Mouse (Mus musculus): ENCODE data around the gene Zfp687. TPM values are rescaled to one million over a fixed set of nuclear protein-coding genes. Genes with fewer than 3 reads are reported as not detected.

Zfp687 gene
- total RNA-seq, 1 experiment from 2014 or later, result 17.3 TPM

DNA sequence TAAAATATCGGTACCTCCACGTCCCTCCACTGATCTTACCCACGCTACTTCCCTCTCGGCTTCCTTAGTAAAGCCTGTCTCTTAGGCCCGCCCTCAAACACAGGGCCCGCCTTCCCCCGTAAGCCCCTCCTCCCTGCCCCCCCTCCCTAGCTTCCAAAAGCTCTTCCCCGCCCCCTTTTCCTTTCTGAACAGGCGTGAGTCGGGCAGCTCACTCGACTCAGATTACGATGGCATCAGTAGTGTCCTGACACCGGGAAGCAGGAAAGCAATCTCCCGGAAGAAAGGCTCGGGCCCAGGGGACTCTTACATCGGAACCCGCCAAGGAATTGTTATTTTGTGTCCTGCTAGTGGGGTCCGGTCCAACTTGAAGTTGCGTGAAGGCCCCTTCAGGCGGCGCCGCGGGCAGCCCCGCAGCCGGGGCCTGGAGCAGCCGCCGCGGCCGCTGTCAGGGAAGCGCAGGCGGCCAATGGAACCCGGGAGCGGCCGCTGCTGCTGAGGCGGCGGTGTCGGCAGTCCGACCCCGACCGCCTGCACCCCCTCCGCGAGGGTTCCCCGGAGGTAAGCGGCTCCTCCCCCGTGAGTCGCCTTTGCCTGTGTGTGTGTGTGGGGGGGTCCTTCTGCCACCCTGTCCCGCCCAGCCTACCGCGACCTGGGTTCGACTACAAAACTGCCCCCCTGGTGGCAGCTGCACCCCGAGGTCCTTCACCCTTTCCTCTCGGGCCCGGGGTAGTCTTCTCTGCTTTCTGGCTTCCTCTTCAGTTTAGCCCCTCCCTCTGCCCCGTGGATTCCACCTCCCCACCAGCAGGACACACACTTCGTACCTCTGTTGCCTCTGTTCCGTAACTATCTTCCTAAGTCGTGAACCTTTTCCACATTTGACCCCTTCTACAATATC, 40.5 kb downstream of the Zfp687 start, which contains the start of gene Pi4kb:
TSS of gene Pi4kb (plus strand) at position 204 of the 895 bp plus-strand sequence.
- peak; percentile 87 for ATAC-seq (replicated peaks; ENCODE audit: insufficient number of reproducible peaks, low FRiP score, low TSS enrichment, poor library complexity, severe bottlenecking)

DNA sequence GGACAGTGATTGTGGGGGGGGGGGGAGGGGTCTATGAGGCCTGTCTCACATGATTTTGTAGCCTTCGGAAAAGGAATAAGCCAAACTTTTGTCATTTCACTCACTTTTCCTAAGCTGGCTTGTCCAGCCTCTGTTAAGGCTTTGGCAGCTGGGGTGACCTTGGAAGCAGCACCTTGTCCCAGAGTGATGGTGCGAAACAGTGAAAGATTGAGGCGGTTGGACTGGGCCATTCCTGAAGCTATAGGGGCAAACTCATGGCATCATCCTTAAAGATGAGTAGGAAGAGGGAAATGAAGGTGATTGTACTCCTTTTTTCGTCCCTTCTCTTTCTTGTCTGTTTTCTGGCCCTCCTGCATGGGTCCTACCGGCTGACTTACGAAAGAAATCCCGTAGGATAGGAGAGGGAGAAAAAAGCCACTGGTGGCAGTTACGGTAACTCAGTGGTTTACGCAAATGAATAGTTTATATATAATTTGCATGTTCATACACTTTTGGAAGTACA, 41.2 kb downstream of the Zfp687 start:
- 0 out of 2 replicates have a peak, but pooled peaks have one; percentile 6 for ATAC-seq (replicated peaks; ENCODE audit: insufficient number of reproducible peaks, low FRiP score, low TSS enrichment, poor library complexity, severe bottlenecking)

- no peak for ATAC-seq (replicated peaks; ENCODE audit: insufficient number of reproducible peaks, low FRiP score, low TSS enrichment, poor library complexity, severe bottlenecking)
These were observed 41.6 kb downstream of the Zfp687 start for GRCm38 (mm10) chr3:94973620-94974019.

DNA sequence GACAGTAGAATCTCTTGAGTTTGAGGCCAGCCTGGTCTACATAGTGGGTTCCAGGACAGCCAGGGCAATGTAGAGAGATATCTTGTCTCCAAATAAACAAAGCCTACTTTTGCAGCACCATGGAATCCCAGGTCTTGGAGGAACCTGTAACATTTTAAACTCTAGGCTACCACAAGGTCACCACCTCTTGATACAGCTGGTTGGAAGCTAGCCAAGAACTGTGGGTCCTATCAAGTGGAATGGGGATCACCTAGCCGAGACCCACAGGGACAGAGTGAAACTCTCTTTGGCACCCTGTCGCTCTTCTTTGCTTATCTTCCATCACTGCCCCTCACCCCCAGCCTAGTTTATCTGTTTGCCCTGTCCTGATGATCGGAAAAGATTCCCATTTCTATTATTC, 42.7 kb downstream of the Zfp687 start:
- no peak for ATAC-seq (replicated peaks; ENCODE audit: insufficient number of reproducible peaks, low FRiP score, low TSS enrichment, poor library complexity, severe bottlenecking)

DNA sequence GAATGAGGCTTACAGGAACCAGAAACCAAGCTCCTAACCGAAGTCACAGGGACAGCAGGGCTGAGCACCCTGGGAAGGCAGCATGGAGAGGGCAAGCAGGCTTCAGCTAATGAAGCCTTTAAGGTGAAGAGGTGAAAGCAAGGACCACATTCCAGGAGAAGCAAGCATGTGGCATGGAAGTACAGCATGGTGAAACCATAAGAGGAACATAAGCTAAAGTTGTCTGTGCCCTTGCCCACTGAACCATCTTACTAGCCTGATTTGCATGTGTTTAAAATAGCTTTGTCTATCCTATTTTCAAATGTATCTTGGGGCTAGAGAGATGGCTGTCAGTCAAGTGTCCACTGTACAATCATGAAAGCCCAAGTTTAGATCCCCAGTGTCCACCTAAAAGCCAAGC, 49.4 kb downstream of the Zfp687 start:
- no peak for ATAC-seq (replicated peaks; ENCODE audit: insufficient number of reproducible peaks, low FRiP score, low TSS enrichment, poor library complexity, severe bottlenecking)

DNA sequence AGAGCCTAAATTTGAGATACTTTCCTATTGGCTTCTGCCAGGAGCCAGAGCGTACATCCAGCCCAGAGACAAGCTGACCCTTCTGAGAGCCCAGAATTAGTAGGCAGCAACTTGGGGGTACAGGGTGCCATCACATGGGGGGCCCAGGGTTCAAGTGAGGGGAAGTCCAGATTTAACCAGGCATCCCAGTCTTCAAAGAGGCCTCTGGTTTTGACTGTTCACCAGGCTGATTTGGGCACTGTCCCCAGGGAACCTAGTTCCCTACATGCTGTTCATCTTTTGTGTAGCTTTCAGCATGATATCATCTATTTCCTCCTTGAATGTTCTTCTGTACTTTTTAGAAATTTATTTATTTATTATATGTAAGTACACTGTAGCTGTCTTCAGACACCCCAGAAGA, 50.3 kb downstream of the Zfp687 start:
- no peak for ATAC-seq (replicated peaks; ENCODE audit: insufficient number of reproducible peaks, low FRiP score, low TSS enrichment, poor library complexity, severe bottlenecking)

DNA sequence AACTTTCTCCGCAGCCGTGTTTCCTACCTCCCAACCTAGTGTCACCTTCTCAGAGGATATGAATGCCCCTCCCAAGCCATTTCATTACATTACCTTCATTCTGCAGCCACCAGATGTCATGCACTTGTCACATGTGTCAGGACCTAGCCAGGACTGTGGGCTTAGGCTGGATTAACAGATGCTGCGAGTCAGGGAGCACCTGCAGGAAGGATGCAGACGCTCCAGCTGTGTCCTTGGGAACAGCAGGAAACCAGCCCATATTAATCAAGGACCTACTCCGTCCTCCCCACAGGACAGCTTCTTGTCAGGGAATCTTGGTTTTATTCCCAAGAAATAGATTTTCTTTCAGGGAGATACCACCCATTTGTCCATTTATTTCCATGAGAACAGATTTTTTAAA, 54.9 kb downstream of the Zfp687 start:
- no peak for ATAC-seq (replicated peaks; ENCODE audit: insufficient number of reproducible peaks, low FRiP score, low TSS enrichment, poor library complexity, severe bottlenecking)

DNA sequence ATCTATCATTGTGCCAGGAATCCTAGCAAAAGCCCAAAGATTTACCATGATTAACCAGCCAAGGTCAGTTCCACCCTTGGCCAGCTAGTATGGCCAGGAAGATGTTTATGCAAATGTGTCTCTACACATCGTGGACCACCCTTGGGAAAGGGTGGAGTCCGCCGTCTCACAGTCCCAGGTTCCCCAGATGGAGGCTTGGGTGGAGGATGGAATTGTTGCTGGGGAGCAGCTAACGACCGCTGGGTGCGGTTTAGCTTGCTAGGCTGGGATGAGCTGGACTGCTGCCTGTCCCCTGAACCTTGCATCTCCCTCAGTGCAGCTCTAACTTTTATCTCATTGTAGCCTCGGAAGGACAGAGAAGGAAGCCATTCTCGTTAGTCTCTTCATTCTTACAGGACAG, 55.4 kb downstream of the Zfp687 start:
- no peak for ATAC-seq (replicated peaks; ENCODE audit: insufficient number of reproducible peaks, low FRiP score, low TSS enrichment, poor library complexity, severe bottlenecking)

GRCm38 (mm10) chr3:94958295-94958694, 57.0 kb downstream of the Zfp687 start:
- no peak for ATAC-seq (replicated peaks; ENCODE audit: insufficient number of reproducible peaks, low FRiP score, low TSS enrichment, poor library complexity, severe bottlenecking)

Other genes with a start within 250 kb of the Zfp687 start
- gene Cgn, start 229.0 kb downstream of the Zfp687 start, total RNA-seq (2017), result 0.32 TPM in 1 of 3 replicates, not detected in the others
- gene Pogz, start 177.9 kb downstream of the Zfp687 start, total RNA-seq (2017), result 14.4 to 29.8 TPM (median 15.6 TPM) in 3 replicates
- gene Psmb4, start 128.5 kb downstream of the Zfp687 start, total RNA-seq (2017), result 162 to 242 TPM (median 193 TPM) in 3 replicates
- 8.9 to 16.0 TPM (median 14.1 TPM) in 3 replicates for gene Selenbp1, start 82.4 kb downstream of the Zfp687 start, total RNA-seq (2017)
- 13.9 to 19.6 TPM (median 17.9 TPM) in 3 replicates for gene Rfx5, start 61.4 kb downstream of the Zfp687 start, total RNA-seq (2017)
- gene Pi4kb, start 40.7 kb downstream of the Zfp687 start, total RNA-seq (2017), result 25.2 to 29.9 TPM (median 27.2 TPM) in 3 replicates
- gene Psmd4, start 27.2 kb upstream of the Zfp687 start, total RNA-seq (2017), result 201 to 282 TPM (median 263 TPM) in 3 replicates
- 12.2 to 29.3 TPM (median 16.7 TPM) in 3 replicates for gene Pip5k1a, start 91.5 kb upstream of the Zfp687 start, total RNA-seq (2017)
- 43.2 to 86.5 TPM (median 55.3 TPM) in 3 replicates for gene Vps72, start 95.6 kb upstream of the Zfp687 start, total RNA-seq (2017)
- gene Tmod4, start 109.0 kb upstream of the Zfp687 start, total RNA-seq (2017), result not detected in 3 replicates
- gene Scnm1, start 118.6 kb upstream of the Zfp687 start, total RNA-seq (2017), result 65.3 to 128 TPM (median 82.5 TPM) in 3 replicates
- 4.1 to 5.9 TPM (median 5.7 TPM) in 3 replicates for gene Lysmd1, start 118.6 kb upstream of the Zfp687 start, total RNA-seq (2017)
- gene Tnfaip8l2, start 126.9 kb upstream of the Zfp687 start, total RNA-seq (2017), result 63.2 to 73.9 TPM (median 73.1 TPM) in 3 replicates
- not detected in 3 replicates for gene Sema6c, start 145.0 kb upstream of the Zfp687 start, total RNA-seq (2017)
- 87.0 to 129 TPM (median 91.1 TPM) in 3 replicates for gene Gabpb2, start 202.5 kb upstream of the Zfp687 start, total RNA-seq (2017)
- 122 to 191 TPM (median 182 TPM) in 3 replicates for gene Cdc42se1, start 213.3 kb upstream of the Zfp687 start, total RNA-seq (2017)
- gene Mllt11, start 216.7 kb upstream of the Zfp687 start, total RNA-seq (2017), result 6.2 to 18.2 TPM (median 9.1 TPM) in 3 replicates
- gene Gm128, start 226.2 kb upstream of the Zfp687 start, total RNA-seq (2017), result not detected in 3 replicates
- gene Bnipl, start 235.7 kb upstream of the Zfp687 start, total RNA-seq (2017), result not detected in 3 replicates

Measured in monocyte, adult 5-6 weeks (primary cell).